Mouse (Mus musculus): ENCODE results near the gene Arl3.

DNA sequence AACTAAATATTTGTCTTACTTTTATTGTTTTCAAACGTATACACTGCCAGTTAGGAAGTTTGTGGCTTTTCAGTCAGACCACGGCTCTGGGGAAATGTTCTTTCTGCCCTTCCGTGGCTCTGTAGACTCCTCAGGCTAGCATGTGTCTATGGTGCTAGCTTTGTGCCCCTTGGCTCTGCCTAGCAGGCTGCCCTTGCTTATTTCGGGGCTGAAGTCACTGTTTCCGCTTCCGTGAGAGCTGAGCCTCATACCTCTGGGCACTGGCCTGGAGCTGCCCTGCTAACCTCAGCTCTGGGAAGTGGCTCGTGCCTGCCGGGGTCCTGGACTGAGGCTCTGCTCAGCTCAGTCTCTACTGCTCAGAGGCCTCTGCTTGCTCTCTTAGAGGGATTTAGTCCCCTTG, 77.9 kb downstream of the Arl3 start:
- TF ChIP-seq CHD2 (IDR thresholded peaks at IDR 0.05; ENCODE audit: low read depth, low read length) = no peak
- no peak for TF ChIP-seq MAFK (IDR thresholded peaks at IDR 0.05; ENCODE audit: insufficient read depth, low read depth, low read length)
- no peak for TF ChIP-seq ZC3H11A (IDR thresholded peaks at IDR 0.05; ENCODE audit: borderline replicate concordance, low read depth, low read length)
- no peak for TF ChIP-seq ZNF384 (IDR thresholded peaks at IDR 0.05; ENCODE audit: low read depth, low read length)
- TF ChIP-seq HCFC1 (IDR thresholded peaks at IDR 0.05; ENCODE audit: borderline replicate concordance, insufficient read depth, low read length) = no peak

Data from ES-E14 (cell line).